Mouse (Mus musculus): ENCODE measurements around the gene Acsbg1. TPM values are rescaled to one million over a fixed set of nuclear protein-coding genes. Genes with fewer than 3 reads are reported as not detected.

Acsbg1 gene
- polyA plus RNA-seq, 1 experiment from 2014 or later, result 0.36 TPM

GRCm38 (mm10) chr9:54658773-54659172 is 2.9 kb downstream of the Acsbg1 start:
- ATAC-seq (replicated peaks; ENCODE audit: insufficient number of reproducible peaks, low FRiP score, low TSS enrichment), result no peak
- Histone ChIP-seq H3K4me2 (no peak overlapping the region), H3K4me3 (ENCODE audit: low read depth, low read length) (no peak overlapping the region), H3K9me3 (replicated peaks; ENCODE audit: control insufficient read depth, low read length) (no peaks in the 10 kb centered on the region), H3K27ac (ENCODE audit: low read depth, low read length) (no peak overlapping the region), H3K27me3 (ENCODE audit: control insufficient read depth, insufficient read depth, low read length) (no peaks in the 10 kb centered on the region), H3K36me3 (ENCODE audit: control insufficient read depth, insufficient read depth, low read length) (no peaks in the 10 kb centered on the region), H3K4me1 (ENCODE audit: control insufficient read depth, insufficient read depth, low read length) (0 out of 2 replicates have a peak, but pooled peaks cover 3% of the 10 kb centered on the region), H3K9ac (ENCODE audit: low read depth, low read length) (no peak overlapping the region)
- WGBS (ENCODE audit: insufficient replicate concordance), result 47% methylated on average over 6 of the region's 6 CpGs

DNA sequence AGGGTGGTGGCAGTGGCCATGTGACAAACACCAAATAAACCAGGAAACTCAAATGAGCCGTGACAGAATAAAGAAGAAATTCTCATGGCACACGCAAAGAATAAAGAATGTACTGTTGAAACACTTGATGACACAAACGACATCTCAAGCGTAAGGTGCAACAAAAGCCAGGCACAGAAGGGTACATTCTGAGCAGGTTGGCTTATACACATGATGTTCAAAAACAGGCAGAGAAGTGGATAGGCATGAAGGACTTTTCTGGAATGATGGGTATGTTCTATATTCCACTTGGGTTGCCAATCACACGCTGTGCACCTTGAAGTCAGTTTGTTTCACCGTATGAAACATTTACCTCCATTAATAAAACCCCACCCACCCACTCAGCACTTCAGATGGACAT is 5.3 kb downstream of the Acsbg1 start:
- no peaks in the 10 kb centered on the region for H3K9me3 ChIP-seq (replicated peaks; ENCODE audit: control insufficient read depth, low read length)
- H3K4me2 ChIP-seq, result no peak overlapping the region
- H3K4me1 ChIP-seq (ENCODE audit: control insufficient read depth, insufficient read depth, low read length), result 0 out of 2 replicates have a peak, but pooled peaks cover under 1% of the 10 kb centered on the region
- no peaks in the 10 kb centered on the region for H3K27me3 ChIP-seq (ENCODE audit: control insufficient read depth, insufficient read depth, low read length)
- no peak overlapping the region for H3K9ac ChIP-seq (ENCODE audit: low read depth, low read length)
- 77% methylated on average over 6 of the region's 6 CpGs for WGBS (ENCODE audit: insufficient replicate concordance)
- H3K36me3 ChIP-seq (ENCODE audit: control insufficient read depth, insufficient read depth, low read length), result no peaks in the 10 kb centered on the region
- H3K4me3 ChIP-seq (ENCODE audit: low read depth, low read length), result no peak overlapping the region
- no peak for ATAC-seq (replicated peaks; ENCODE audit: insufficient number of reproducible peaks, low FRiP score, low TSS enrichment)
- H3K27ac ChIP-seq (ENCODE audit: low read depth, low read length), result no peak overlapping the region

GRCm38 (mm10) chr9:54655846-54656245 is 5.8 kb downstream of the Acsbg1 start:
- Histone ChIP-seq H3K9ac (ENCODE audit: low read depth, low read length) (no peak overlapping the region), H3K36me3 (ENCODE audit: control insufficient read depth, insufficient read depth, low read length) (no peaks in the 10 kb centered on the region), H3K9me3 (replicated peaks; ENCODE audit: control insufficient read depth, low read length) (no peaks in the 10 kb centered on the region), H3K4me1 (ENCODE audit: control insufficient read depth, insufficient read depth, low read length) (no peaks in the 10 kb centered on the region), H3K27me3 (ENCODE audit: control insufficient read depth, insufficient read depth, low read length) (no peaks in the 10 kb centered on the region), H3K4me2 (no peak overlapping the region), H3K4me3 (ENCODE audit: low read depth, low read length) (no peak overlapping the region), H3K27ac (ENCODE audit: low read depth, low read length) (no peak overlapping the region)
- 81% methylated on average over 2 of the region's 2 CpGs for WGBS (ENCODE audit: insufficient replicate concordance)
- no peak for ATAC-seq (replicated peaks; ENCODE audit: insufficient number of reproducible peaks, low FRiP score, low TSS enrichment)

GRCm38 (mm10) chr9:54652778-54653177 is 8.9 kb downstream of the Acsbg1 start:
- Histone ChIP-seq H3K9ac (ENCODE audit: low read depth, low read length) (no peak overlapping the region), H3K4me1 (ENCODE audit: control insufficient read depth, insufficient read depth, low read length) (no peaks in the 10 kb centered on the region), H3K9me3 (replicated peaks; ENCODE audit: control insufficient read depth, low read length) (no peaks in the 10 kb centered on the region), H3K27ac (ENCODE audit: low read depth, low read length) (no peak overlapping the region), H3K4me2 (no peak overlapping the region), H3K36me3 (ENCODE audit: control insufficient read depth, insufficient read depth, low read length) (no peaks in the 10 kb centered on the region), H3K4me3 (ENCODE audit: low read depth, low read length) (no peak overlapping the region), H3K27me3 (ENCODE audit: control insufficient read depth, insufficient read depth, low read length) (no peaks in the 10 kb centered on the region)
- no peak for ATAC-seq (replicated peaks; ENCODE audit: insufficient number of reproducible peaks, low FRiP score, low TSS enrichment)
- 69% methylated on average over 2 of the region's 2 CpGs for WGBS (ENCODE audit: insufficient replicate concordance)

DNA sequence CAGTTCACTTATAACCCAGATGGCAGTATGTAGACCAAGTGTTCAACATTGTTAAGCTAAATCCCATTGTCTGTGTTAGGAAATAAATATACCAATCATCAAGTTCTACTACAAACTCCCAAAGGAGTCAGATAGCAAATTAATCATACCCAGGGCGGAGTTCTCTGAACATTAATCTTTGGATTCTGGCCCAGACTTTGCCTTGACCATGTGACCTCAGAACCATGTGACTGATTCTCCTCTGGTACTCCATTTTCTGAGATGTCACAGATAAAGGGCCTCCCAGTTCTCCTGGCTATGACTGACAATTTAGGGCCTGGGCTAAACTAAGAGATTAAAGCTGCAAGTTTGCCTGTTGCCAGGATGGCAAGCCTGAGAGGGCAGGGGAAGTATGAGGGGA is 12.3 kb downstream of the Acsbg1 start:
- Histone ChIP-seq H3K27ac (ENCODE audit: low read depth, low read length) (no peak overlapping the region), H3K9me3 (replicated peaks; ENCODE audit: control insufficient read depth, low read length) (no peaks in the 10 kb centered on the region), H3K4me3 (ENCODE audit: low read depth, low read length) (no peak overlapping the region), H3K27me3 (ENCODE audit: control insufficient read depth, insufficient read depth, low read length) (no peaks in the 10 kb centered on the region), H3K4me2 (no peak overlapping the region), H3K9ac (ENCODE audit: low read depth, low read length) (no peak overlapping the region), H3K36me3 (ENCODE audit: control insufficient read depth, insufficient read depth, low read length) (no peaks in the 10 kb centered on the region), H3K4me1 (ENCODE audit: control insufficient read depth, insufficient read depth, low read length) (no peaks in the 10 kb centered on the region)
- WGBS (ENCODE audit: insufficient replicate concordance), result 95% methylated on average over 1 of the region's 1 CpGs
- no peak for ATAC-seq (replicated peaks; ENCODE audit: insufficient number of reproducible peaks, low FRiP score, low TSS enrichment)

GRCm38 (mm10) chr9:54647456-54647855 is 14.2 kb downstream of the Acsbg1 start:
- WGBS (ENCODE audit: insufficient replicate concordance), result 59% methylated on average over 2 of the region's 2 CpGs
- Histone ChIP-seq H3K27me3 (ENCODE audit: control insufficient read depth, insufficient read depth, low read length) (no peaks in the 10 kb centered on the region), H3K9ac (ENCODE audit: low read depth, low read length) (no peak overlapping the region), H3K4me2 (no peak overlapping the region), H3K4me3 (ENCODE audit: low read depth, low read length) (no peak overlapping the region), H3K27ac (ENCODE audit: low read depth, low read length) (no peak overlapping the region), H3K9me3 (replicated peaks; ENCODE audit: control insufficient read depth, low read length) (no peaks in the 10 kb centered on the region), H3K36me3 (ENCODE audit: control insufficient read depth, insufficient read depth, low read length) (no peaks in the 10 kb centered on the region), H3K4me1 (ENCODE audit: control insufficient read depth, insufficient read depth, low read length) (no peaks in the 10 kb centered on the region)
- ATAC-seq (replicated peaks; ENCODE audit: insufficient number of reproducible peaks, low FRiP score, low TSS enrichment), result no peak

DNA sequence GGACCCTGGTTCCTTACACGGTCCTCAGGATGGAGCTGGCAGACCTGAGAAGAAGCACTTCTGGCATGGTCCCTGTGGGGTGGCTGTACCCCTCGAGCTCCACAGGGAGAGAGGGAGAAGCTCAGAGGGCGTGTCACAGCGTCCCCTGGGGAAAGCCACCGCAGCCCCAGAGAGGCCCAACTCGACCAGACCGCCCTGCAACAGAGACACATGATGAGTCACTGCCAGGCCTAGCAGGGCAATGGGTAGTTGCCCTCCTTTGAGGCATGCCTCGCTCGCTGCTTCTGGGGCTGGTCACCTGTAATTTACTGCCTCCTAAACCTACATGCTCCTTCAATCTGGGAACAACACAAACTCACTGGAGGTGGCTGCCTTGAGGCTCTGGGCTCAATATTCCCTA is 15.4 kb downstream of the Acsbg1 start:
- no peaks in the 10 kb centered on the region for H3K4me1 ChIP-seq (ENCODE audit: control insufficient read depth, insufficient read depth, low read length)
- no peaks in the 10 kb centered on the region for H3K36me3 ChIP-seq (ENCODE audit: control insufficient read depth, insufficient read depth, low read length)
- no peak for ATAC-seq (replicated peaks; ENCODE audit: insufficient number of reproducible peaks, low FRiP score, low TSS enrichment)
- H3K27ac ChIP-seq (ENCODE audit: low read depth, low read length), result no peak overlapping the region
- no peaks in the 10 kb centered on the region for H3K9me3 ChIP-seq (replicated peaks; ENCODE audit: control insufficient read depth, low read length)
- H3K27me3 ChIP-seq (ENCODE audit: control insufficient read depth, insufficient read depth, low read length), result no peaks in the 10 kb centered on the region
- WGBS (ENCODE audit: insufficient replicate concordance), result 86% methylated on average over 9 of the region's 9 CpGs
- no peak overlapping the region for H3K4me3 ChIP-seq (ENCODE audit: low read depth, low read length)
- H3K9ac ChIP-seq (ENCODE audit: low read depth, low read length), result no peak overlapping the region
- no peak overlapping the region for H3K4me2 ChIP-seq

DNA sequence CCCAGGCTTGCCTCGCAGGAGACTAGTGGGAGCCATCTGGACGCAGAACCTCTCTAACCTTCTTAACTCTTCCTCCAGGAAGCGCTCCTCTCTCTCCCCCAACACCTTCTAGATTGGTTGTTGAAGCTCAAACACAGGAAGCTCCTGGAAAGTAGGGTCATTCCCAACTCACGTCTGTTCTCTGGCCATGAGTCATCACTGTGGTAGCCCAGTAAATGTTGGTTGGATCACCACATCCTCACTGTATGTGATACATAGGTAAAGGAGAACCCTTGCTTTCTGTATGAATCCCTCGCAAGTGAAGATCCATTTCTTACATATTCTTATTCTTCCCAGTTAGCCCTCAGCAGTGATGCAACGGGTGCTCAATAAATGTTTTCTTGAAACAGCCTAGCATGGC is 16.1 kb downstream of the Acsbg1 start:
- no peaks in the 10 kb centered on the region for H3K36me3 ChIP-seq (ENCODE audit: control insufficient read depth, insufficient read depth, low read length)
- ATAC-seq (replicated peaks; ENCODE audit: insufficient number of reproducible peaks, low FRiP score, low TSS enrichment), result no peak
- no peaks in the 10 kb centered on the region for H3K4me1 ChIP-seq (ENCODE audit: control insufficient read depth, insufficient read depth, low read length)
- no peak overlapping the region for H3K4me3 ChIP-seq (ENCODE audit: low read depth, low read length)
- H3K9me3 ChIP-seq (replicated peaks; ENCODE audit: control insufficient read depth, low read length), result no peaks in the 10 kb centered on the region
- no peak overlapping the region for H3K27ac ChIP-seq (ENCODE audit: low read depth, low read length)
- WGBS (ENCODE audit: insufficient replicate concordance), result 71% methylated on average over 6 of the region's 6 CpGs
- H3K4me2 ChIP-seq, result no peak overlapping the region
- no peaks in the 10 kb centered on the region for H3K27me3 ChIP-seq (ENCODE audit: control insufficient read depth, insufficient read depth, low read length)
- no peak overlapping the region for H3K9ac ChIP-seq (ENCODE audit: low read depth, low read length)

- H3K9me3 ChIP-seq (replicated peaks; ENCODE audit: control insufficient read depth, low read length), result no peaks in the 10 kb centered on the region
- H3K36me3 ChIP-seq (ENCODE audit: control insufficient read depth, insufficient read depth, low read length), result no peaks in the 10 kb centered on the region
- no peak for ATAC-seq (replicated peaks; ENCODE audit: insufficient number of reproducible peaks, low FRiP score, low TSS enrichment)
- no peaks in the 10 kb centered on the region for H3K4me1 ChIP-seq (ENCODE audit: control insufficient read depth, insufficient read depth, low read length)
- no peak overlapping the region for H3K4me3 ChIP-seq (ENCODE audit: low read depth, low read length)
- H3K9ac ChIP-seq (ENCODE audit: low read depth, low read length), result no peak overlapping the region
- 82% methylated on average over 7 of the region's 7 CpGs for WGBS (ENCODE audit: insufficient replicate concordance)
- no peak overlapping the region for H3K4me2 ChIP-seq
- H3K27ac ChIP-seq (ENCODE audit: low read depth, low read length), result no peak overlapping the region
- H3K27me3 ChIP-seq (ENCODE audit: control insufficient read depth, insufficient read depth, low read length), result no peaks in the 10 kb centered on the region
Measured at GRCm38 (mm10) chr9:54643179-54643578, 18.5 kb downstream of the Acsbg1 start.

Data from heart, embryonic 11.5 days (tissue).